Mouse (Mus musculus) CD8-positive naive resting alpha-beta T cell, adult 2 months (primary cell): ENCODE data around the gene Gm10406.
"Not testable (repeated sequence)": the region's sequence is repeated elsewhere in the genome, so short reads cannot be mapped to it uniquely, and the experiment has no call there.

ENCODE experiments used
- DNase-seq, 2 experiments: peaks; one replicate each; pipeline ENCODE4 v3.0.0; 2022; ENCODE audit warnings: low read depth in 2 of 2, low spot score in 2 of 2

The Gm10406 gene

DNA sequence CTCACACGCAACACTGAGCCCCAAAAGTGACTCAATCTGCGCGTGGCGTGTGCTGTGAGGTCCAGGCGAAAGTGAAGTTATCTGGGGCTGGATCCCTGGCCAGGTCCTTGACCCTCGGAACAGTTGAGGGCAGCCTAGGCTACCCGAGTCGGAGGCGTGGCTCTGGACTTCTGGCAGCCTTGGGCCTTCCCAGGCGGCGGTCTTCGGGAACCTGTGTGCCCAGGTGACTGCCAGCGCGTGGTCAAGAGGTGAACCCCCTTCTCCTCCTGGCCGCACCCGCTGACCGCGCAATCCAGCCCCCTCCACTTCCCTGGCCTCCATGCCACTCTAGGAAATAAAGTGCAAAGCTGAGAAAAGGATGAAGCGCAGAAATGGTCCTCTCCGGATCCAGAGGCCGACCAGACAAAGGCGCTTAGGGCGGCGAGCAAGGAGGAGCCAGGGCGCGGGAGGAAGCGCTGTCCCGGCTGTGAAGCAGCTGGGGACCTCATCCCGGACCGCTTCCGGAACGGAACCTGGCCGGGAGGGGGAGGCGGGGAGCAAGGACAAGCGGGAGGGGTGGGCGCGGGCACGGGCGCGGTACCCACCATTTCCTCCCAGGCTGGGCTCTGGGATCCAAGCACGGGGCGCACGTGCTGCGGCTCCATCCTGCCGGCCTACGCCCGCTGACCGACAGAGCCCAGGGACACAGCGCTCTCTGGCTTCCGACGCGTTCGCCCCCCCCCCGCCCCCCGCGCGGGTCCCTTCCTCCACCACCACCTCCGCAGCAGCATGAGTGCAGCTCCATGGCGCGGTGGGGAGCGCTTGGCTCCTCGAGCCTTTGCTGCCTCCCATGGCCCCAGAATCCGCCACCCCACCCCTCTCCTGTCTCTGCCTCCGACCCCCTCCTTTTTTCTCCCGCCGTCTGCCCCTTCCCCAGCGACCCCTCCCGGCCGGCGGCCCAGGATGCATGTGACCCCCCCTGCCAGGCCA, at the start of gene Gm10406:
Gene Gm10406 (minus strand): TSS at position 669 of the 969 bp plus-strand sequence.
- not testable (repeated sequence) for DNase-seq

DNA sequence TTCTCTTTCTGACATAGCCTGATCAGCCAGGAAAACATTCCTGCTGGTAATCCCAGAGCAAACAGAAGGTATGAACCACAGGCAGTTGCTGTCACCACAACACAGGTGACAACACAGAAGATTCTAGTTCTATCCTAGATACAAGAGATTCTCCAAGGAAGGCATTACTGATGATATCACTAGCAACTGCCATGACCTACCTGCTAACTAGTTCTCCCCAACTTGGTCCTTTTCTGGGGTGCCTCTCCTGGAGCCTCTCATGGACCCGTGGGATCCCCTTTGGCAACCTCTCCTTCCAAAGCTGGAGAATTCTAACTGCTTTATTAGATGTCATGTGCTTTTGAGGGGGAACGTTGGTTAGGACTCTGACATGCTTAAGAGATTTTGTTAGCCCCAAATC, 17.6 kb upstream of the Gm10406 start, which contains the start of gene Gm3685:
Gene Gm3685 (minus strand): TSS at position 101 of the 400 bp plus-strand sequence.
- not testable (repeated sequence) for DNase-seq

DNA sequence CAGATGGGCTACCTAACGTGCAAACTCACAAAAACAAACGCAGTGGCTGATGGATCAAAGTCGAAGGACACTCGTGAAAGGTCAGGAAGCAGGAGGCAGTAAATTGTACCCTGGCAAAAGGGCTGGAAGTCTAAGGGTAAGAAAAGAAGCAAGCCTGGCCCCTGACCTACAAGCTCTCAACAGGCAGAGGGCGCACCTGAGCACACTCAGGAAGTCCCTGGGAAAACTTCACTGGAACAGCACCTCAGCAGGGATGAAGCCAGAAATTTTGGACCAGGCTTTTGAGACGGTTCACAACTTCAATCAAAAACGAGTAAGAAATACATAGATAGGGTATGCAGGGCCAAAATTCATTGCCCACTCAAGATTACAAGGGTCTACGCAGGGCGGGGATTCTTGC, 975 bp downstream of the Gm10406 start:
- not testable (repeated sequence) for DNase-seq

- DNase-seq, result not testable (repeated sequence)
Observed at GRCm38 (mm10) chr14:6973718-6974117, 53.5 kb downstream of the Gm10406 start, which contains the start of gene Gm6356. Gene Gm6356 (minus strand): TSS chr14:6973818.
